Mouse (Mus musculus) cerebellum, postnatal 4 days (tissue): ENCODE measurements around the gene Fignl2.
"Not testable (repeated sequence)": the region's sequence is repeated elsewhere in the genome, so short reads cannot be mapped to it uniquely, and the experiment has no call there.

Experiments used
- DNase-seq, 2 experiments: peaks; one replicate each; pipeline ENCODE4 v3.0.0; 2022; ENCODE audit warnings: low spot score in 2 of 2, mixed read lengths in 1 of 2

Gene Fignl2

DNA sequence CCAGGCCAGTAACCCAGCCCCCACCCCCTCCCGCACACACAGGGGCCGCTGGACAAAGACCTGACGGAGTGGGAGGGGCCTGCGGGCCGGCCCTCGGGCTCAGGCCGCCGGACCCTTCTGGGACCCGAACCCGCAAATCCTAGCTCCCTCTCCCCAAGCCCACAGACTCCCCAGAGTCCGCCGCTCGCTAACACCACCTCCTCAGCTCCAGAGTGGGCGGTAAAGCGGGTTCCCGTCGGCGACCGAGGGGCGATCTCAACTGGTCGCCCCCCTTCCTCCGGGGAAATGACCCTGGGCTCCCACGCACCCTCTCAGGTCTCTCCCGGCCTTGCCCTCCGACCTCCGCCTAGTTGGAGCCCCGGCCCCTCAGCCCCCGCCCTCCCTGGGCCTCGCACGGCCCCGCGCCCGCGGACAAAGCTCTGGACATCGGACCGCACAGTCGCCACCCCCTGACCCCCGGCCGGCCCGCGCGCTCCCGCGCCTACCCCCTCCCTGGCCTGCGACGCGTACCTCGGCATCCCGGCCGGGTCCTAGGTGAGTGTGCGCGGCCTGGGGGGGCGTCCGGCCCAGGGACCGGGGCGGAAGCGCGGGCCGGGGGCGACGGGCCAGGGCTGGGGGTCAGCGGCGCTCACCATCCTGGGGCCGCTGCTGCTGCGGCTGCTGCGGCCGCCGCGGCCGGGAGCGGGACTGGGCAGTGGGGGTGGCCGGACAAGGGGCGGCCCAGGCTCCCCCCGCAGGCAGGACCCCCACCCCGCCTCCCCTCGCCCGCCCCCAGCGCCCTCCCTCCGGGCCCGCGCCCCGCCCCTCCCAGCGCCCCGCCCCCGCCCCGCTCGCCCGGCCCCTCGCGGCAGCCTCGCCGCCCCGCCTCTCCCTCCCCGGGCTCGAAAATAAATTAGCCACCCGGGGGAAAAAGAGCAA lies at the start of gene Fignl2:
Gene Fignl2 (minus strand): TSS at position 755 of the 918 bp plus-strand sequence.
- DNase-seq, result no peak

GRCm38 (mm10) chr15:101126876-101127544 lies 48.6 kb upstream of the Fignl2 start:
- no peak for DNase-seq

DNA sequence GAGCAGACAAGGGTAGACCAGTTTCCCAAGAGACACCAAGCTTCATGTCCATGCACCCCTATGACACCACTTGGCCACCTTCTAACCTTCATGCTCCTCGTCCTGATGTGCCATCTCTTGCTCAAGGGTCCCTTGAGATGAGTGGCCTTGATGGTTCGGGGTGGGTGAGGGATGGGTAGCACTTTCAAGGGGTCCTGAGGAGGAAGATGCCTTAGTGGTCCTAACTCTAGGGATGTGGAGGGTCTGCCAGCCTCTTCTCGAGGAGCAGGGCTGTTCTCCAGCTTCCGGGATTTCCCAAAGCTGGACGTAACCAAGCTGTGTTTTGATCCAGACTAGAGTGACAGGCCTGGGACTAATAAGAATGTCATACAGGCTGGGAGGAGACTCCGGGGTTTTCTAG lies 47.2 kb upstream of the Fignl2 start:
- DNase-seq, result no peak

GRCm38 (mm10) chr15:101123202-101123601 lies 44.8 kb upstream of the Fignl2 start:
- no peak for DNase-seq

DNA sequence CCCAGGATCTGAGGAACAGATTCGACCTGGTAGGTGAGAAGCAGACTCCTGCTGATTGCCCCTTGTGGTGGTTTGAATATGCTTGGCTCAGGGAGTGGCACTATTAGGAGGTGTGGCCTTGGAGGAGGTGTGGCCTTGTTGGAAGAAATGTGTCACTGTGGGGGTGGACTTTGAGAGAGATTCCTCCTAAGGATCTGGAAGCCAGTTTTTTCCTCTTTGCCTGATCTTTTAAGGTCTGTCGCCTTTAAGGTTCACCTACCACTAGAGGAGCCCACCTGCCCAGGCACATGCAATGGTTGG lies 43.9 kb upstream of the Fignl2 start:
- no peak for DNase-seq

- no peak for DNase-seq
Measured at GRCm38 (mm10) chr15:101121411-101122289, 43.3 kb upstream of the Fignl2 start.

- DNase-seq, result no peak
Measured at GRCm38 (mm10) chr15:101118399-101119125, 40.2 kb upstream of the Fignl2 start.

DNA sequence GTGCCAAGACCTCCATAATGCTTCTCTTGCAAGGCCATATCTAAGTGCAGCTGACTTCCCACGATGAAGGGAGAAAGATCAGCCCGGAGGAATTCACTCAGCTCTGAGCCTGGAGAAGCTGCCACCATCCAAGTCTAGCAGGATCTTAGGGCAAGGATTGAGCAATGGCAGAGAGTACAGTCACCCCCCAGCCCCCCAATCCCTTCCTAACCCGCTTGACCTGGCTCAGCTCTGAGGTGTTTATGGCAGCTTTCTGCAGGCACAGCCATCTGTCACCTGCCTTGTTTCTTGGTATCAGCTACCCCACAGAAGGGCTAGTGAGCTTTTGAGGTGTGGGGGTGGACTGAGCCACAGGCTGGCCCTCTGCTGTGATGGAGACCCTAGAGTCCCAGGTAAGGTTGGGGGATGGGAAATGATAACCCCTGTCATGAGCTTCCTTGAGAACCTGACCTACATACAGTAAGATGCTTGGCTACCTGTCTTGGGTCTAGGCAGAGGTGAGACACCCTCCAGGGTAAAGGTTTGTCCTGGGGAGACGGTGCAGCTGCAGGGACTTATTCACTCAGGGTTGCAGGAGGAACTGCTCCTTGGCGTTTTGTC lies 37.2 kb upstream of the Fignl2 start, which contains the start of gene Ankrd33:
Gene Ankrd33 (plus strand): TSS at position 245 of the 600 bp plus-strand sequence.
- DNase-seq, result no peak

DNA sequence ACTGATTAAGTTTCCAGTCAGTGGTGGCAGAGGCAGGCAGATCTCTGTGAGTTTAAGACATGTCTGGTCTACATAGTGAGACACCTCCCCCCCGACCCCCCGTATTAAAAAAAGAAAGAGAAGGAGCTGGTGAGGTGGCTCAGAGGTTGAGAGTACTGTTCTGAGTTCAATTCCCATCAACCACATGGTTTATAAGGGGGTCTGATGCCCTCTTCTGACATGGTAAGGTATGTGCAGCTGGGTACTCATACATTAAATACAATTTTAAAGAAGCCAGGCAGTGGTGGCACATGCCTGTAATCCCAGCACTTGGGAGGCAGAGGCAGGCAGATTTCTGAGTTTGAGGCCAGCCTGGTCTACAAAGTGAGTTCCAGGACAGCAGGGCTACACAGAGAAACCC lies 35.4 kb upstream of the Fignl2 start:
- not testable (repeated sequence) for DNase-seq

DNA sequence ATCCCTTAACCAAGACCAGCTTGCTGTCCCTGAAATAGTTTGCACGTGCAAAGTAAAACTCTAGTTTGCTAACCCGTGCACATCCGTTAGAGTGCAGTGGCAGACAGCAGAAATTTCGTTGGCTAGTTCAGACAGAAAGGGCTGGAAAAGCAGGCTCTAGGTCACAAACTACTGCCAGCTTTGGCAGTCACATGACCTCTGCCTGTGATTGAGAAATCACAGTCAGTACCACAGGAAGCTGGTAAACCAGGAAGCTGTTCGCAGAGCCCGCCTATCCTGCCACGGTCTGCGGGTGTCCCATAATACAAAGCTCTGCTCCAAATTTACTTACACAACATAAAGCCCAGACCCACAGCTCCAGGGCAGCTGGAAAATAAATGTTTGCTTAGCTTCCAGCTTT lies 34.8 kb upstream of the Fignl2 start:
- no peak for DNase-seq

GRCm38 (mm10) chr15:101107906-101108671 lies 29.7 kb upstream of the Fignl2 start:
- no peak for DNase-seq

DNA sequence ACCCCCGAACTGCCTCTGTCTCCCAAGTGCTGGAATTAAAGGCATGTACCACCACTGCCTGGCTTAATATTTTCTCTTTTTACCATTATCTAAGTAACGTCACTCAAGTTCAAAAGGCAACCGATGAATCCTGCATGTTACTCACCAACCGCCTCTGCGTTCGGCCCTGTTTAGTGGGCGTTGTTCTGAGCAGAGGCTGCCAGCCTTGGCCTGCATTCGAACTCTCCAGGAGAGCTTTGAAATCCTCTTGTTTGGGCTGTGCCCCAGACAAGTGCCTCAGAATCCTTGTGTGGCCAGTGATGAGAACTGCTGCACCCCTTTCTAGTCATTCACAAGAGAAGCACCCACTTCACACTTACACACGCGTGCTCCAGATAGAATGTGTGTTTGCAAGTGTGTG lies 27.6 kb upstream of the Fignl2 start:
- no peak for DNase-seq

GRCm38 (mm10) chr15:101105496-101105994 lies 27.2 kb upstream of the Fignl2 start:
- peak; percentile 66 to 83 for DNase-seq

- DNase-seq, result no peak
Measured at GRCm38 (mm10) chr15:101103605-101104304, 25.4 kb upstream of the Fignl2 start.

DNA sequence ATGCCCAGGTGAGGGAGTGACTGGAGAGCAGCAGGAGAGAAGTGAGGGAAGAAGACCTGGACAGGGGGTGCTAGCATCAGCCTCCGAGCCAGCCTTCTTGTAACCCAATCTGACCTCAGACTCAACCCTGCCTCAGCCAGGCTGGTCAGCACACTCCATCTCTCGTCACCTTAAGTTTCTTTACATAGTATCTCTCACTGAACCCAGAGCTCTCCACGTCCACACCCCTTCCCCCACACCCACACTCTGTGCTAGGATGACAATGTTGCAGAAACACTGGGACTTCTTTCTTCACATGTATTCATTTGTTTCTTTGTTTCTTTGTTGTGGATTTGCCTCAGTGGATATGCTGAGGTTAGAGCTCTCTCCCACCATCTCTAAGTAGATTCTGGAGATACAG lies 22.6 kb upstream of the Fignl2 start:
- DNase-seq, result no peak

- DNase-seq, result peak in 1 of 2 experiments; percentile 80
Measured at GRCm38 (mm10) chr15:101097985-101098651, 19.8 kb upstream of the Fignl2 start.

GRCm38 (mm10) chr15:101095392-101095791 lies 17.0 kb upstream of the Fignl2 start:
- DNase-seq, result no peak

DNA sequence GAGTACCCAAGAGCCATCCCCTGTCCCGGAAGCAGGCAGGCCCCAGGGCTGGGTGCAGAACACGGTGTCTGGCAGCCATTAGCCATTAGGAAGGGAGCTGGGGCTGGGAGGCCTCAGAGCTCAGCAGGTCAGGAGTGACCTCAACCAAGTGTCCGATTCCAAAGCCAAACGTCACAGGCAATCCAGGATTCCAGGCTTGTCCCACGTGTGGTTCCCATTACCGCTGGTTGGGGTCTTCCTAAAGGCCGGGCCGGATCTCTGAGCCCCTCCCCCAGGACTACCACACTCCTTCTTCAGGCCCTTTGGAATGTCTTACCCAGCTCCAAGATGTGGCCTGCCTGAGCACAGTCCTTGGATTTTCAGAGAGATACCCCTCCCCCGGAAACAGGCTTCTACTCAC lies 16.6 kb upstream of the Fignl2 start:
- no peak for DNase-seq

- no peak for DNase-seq
Measured at GRCm38 (mm10) chr15:101093988-101094387, 15.6 kb upstream of the Fignl2 start.
